Mouse (Mus musculus) large intestine, adult 2 months (tissue): ENCODE results near the gene Ahcyl1. TPM values are rescaled to one million over a fixed set of nuclear protein-coding genes. Genes with fewer than 3 reads are reported as not detected.
"Not testable (repeated sequence)": the region's sequence is repeated elsewhere in the genome, so short reads cannot be mapped to it uniquely, and the experiment has no call there.

ENCODE experiments used
- DNase-seq: peaks from one replicate; pipeline ENCODE4 v3.0.0-alpha.2; 2012; ENCODE audit warnings: low read depth, low spot score
- WGBS: fragments of 180-500 bp; shearing (Covaris S2); methylation state at CpG from one replicate; pipeline ENCODE4 v1.1.7; 2018; 5-methylcytosine and 5-hydroxymethylcytosine counted together
- polyA plus RNA-seq: library from polyadenylated mRNA; depleted of rRNA; stranded (reverse); fragments of >200 nt; gene quantifications from 2 replicates; pipeline ENCODE4 v1.2.3, GENCODE M21; 2012; rRNA removed

The Ahcyl1 gene
- 35.8 and 54.7 TPM in 2 replicates for polyA plus RNA-seq

GRCm38 (mm10) chr3:107695948-107696881 is at the start of gene Ahcyl1:
TSS of gene Ahcyl1 (minus strand) at chr3:107696560.
- DNase-seq, result peak; percentile 91
- under 1% methylated on average over 93 of the region's 93 CpGs for WGBS

- DNase-seq, result no peak
- WGBS, result 76% methylated on average over 3 of the region's 3 CpGs
These were observed 49.7 kb upstream of the Ahcyl1 start for GRCm38 (mm10) chr3:107746026-107746425.

GRCm38 (mm10) chr3:107743650-107744049 is 47.3 kb upstream of the Ahcyl1 start:
- 83% methylated on average over 1 of the region's 1 CpGs for WGBS
- no peak for DNase-seq

GRCm38 (mm10) chr3:107743107-107743506 is 46.7 kb upstream of the Ahcyl1 start:
- DNase-seq, result no peak
- WGBS, result 45% methylated on average over 3 of the region's 3 CpGs

GRCm38 (mm10) chr3:107742071-107742710 is 45.8 kb upstream of the Ahcyl1 start:
- DNase-seq, result no peak

GRCm38 (mm10) chr3:107741387-107741786 is 45.0 kb upstream of the Ahcyl1 start:
- DNase-seq, result no peak

More at GRCm38 (mm10) chr3:107742071-107742710, 45.8 kb upstream of the Ahcyl1 start:
- WGBS, result 82% methylated on average over 10 of the region's 10 CpGs

- 46% methylated on average over 6 of the region's 6 CpGs for WGBS
- no peak for DNase-seq
These were observed 44.3 kb upstream of the Ahcyl1 start for GRCm38 (mm10) chr3:107740578-107741207.

GRCm38 (mm10) chr3:107739966-107740365 is 43.6 kb upstream of the Ahcyl1 start:
- no peak for DNase-seq
- 82% methylated on average over 2 of the region's 2 CpGs for WGBS

- 81% methylated on average over 3 of the region's 3 CpGs for WGBS
- no peak for DNase-seq
These were observed 43.1 kb upstream of the Ahcyl1 start for GRCm38 (mm10) chr3:107739456-107739855.

- WGBS, result 81% methylated on average over 1 of the region's 1 CpGs
- no peak for DNase-seq
These were observed 42.3 kb upstream of the Ahcyl1 start for GRCm38 (mm10) chr3:107738620-107739019.

- 59% methylated on average over 1 of the region's 1 CpGs for WGBS
These were observed 41.3 kb upstream of the Ahcyl1 start for GRCm38 (mm10) chr3:107737609-107738190.

GRCm38 (mm10) chr3:107735620-107736019 is 39.3 kb upstream of the Ahcyl1 start:
- not testable (repeated sequence) for DNase-seq
- WGBS, result 92% methylated on average over 13 of the region's 13 CpGs

More at GRCm38 (mm10) chr3:107737609-107738190, 41.3 kb upstream of the Ahcyl1 start:
- no peak for DNase-seq

GRCm38 (mm10) chr3:107733329-107733728 is 37.0 kb upstream of the Ahcyl1 start:
- DNase-seq, result no peak
- 93% methylated on average over 1 of the region's 1 CpGs for WGBS

- DNase-seq, result no peak
- 46% methylated on average over 2 of the region's 2 CpGs for WGBS
These were observed 33.9 kb upstream of the Ahcyl1 start for GRCm38 (mm10) chr3:107730236-107730635.

- DNase-seq, result no peak
- 66% methylated on average over 1 of the region's 1 CpGs for WGBS
These were observed 32.1 kb upstream of the Ahcyl1 start for GRCm38 (mm10) chr3:107728509-107728908.

- WGBS, result 48% methylated on average over 1 of the region's 1 CpGs
- no peak for DNase-seq
These were observed 19.6 kb upstream of the Ahcyl1 start for GRCm38 (mm10) chr3:107715971-107716370.

- no peak for DNase-seq
- 22% methylated on average over 5 of the region's 5 CpGs for WGBS
These were observed 18.0 kb upstream of the Ahcyl1 start for GRCm38 (mm10) chr3:107714276-107714933.

- 60% methylated on average over 3 of the region's 3 CpGs for WGBS
These were observed 15.7 kb upstream of the Ahcyl1 start for GRCm38 (mm10) chr3:107712081-107712480.

GRCm38 (mm10) chr3:107709156-107709555 is 12.8 kb upstream of the Ahcyl1 start:
- DNase-seq, result no peak
- 85% methylated on average over 3 of the region's 3 CpGs for WGBS

More at GRCm38 (mm10) chr3:107712081-107712480, 15.7 kb upstream of the Ahcyl1 start:
- no peak for DNase-seq
